Mouse (Mus musculus) cortical plate, adult 2 months (tissue): ENCODE measurements around the gene Pax6. TPM values are rescaled to one million over a fixed set of nuclear protein-coding genes. Genes with fewer than 3 reads are reported as not detected.

Experiments used
- H3K27ac ChIP-seq: fragments of 200-500 bp; 2 replicates; pipeline ENCODE4 v1.5.1; 2012; ENCODE audit warnings: low read length, control low read depth, inconsistent platforms; ENCODE audit not compliant: insufficient read depth
- H3K4me1 ChIP-seq: fragments of 200-500 bp; 2 replicates; pipeline ENCODE4 v1.6.1; 2011; ENCODE audit warnings: low read length; ENCODE audit not compliant: control insufficient read depth, insufficient read depth
- H3K4me3 ChIP-seq: fragments of 200-500 bp; 2 replicates; pipeline ENCODE4 v1.5.1; 2011; ENCODE audit warnings: mild to moderate bottlenecking, low read length, control low read depth; ENCODE audit not compliant: insufficient read depth
- CTCF ChIP-seq: fragments of 200-500 bp; IDR thresholded peaks from 2 replicates; pipeline ENCODE4 v1.5.1; 2011; ENCODE audit warnings: mild to moderate bottlenecking, control low read depth, low read length; ENCODE audit not compliant: insufficient read depth; ENCODE audit errors: extremely low read depth
- POLR2A ChIP-seq: fragments of 200-500 bp; IDR thresholded peaks from 2 replicates; pipeline ENCODE4 v1.6.1; 2011; ENCODE audit warnings: mild to moderate bottlenecking, low read length, control low read depth; ENCODE audit not compliant: insufficient read depth; ENCODE audit errors: extremely low read depth
- polyA plus RNA-seq: library from polyadenylated mRNA; depleted of rRNA; stranded (reverse); fragments of >200 nt; gene quantifications from 2 replicates; pipeline ENCODE4 v1.2.3, GENCODE M21; 2012; rRNA removed

Gene Pax6
- 9.2 and 11.7 TPM in 2 replicates for polyA plus RNA-seq

GRCm38 (mm10) chr2:105668271-105669270 lies at the start of gene Pax6:
Gene Pax6, plus strand, starts transcription at chr2:105668900.
- TF ChIP-seq CTCF (no peak), POLR2A (no peak)
- no peak within 1 kb of the TSS for H3K4me3 ChIP-seq
- no peak within 1 kb of the TSS for H3K27ac ChIP-seq
- H3K4me1 ChIP-seq, result no peaks in the 10 kb centered on the region

GRCm38 (mm10) chr2:105648933-105649332 lies 19.8 kb upstream of the Pax6 start:
- TF ChIP-seq CTCF, result no peak
- no peak for TF ChIP-seq POLR2A
- no peak overlapping the region for H3K4me3 ChIP-seq
- H3K27ac ChIP-seq, result no peak overlapping the region
- H3K4me1 ChIP-seq, result no peaks in the 10 kb centered on the region

GRCm38 (mm10) chr2:105656456-105656855 lies 12.2 kb upstream of the Pax6 start:
- no peak for TF ChIP-seq CTCF
- TF ChIP-seq POLR2A, result no peak
- Histone ChIP-seq H3K4me3 (no peak overlapping the region), H3K27ac (no peak overlapping the region), H3K4me1 (no peaks in the 10 kb centered on the region)

- TF ChIP-seq CTCF, result no peak
- no peak for TF ChIP-seq POLR2A
- Histone ChIP-seq H3K4me1 (no peaks in the 10 kb centered on the region), H3K4me3 (no peak overlapping the region), H3K27ac (no peak overlapping the region)
Observed at GRCm38 (mm10) chr2:105659350-105659749, 9.3 kb upstream of the Pax6 start.

GRCm38 (mm10) chr2:105659926-105660873 lies 8.5 kb upstream of the Pax6 start:
- H3K4me1 ChIP-seq, result no peaks in the 10 kb centered on the region
- no peak overlapping the region for H3K27ac ChIP-seq
- H3K4me3 ChIP-seq, result no peak overlapping the region
- no peak for TF ChIP-seq CTCF
- no peak for TF ChIP-seq POLR2A

- Histone ChIP-seq H3K27ac (no peak overlapping the region), H3K4me3 (no peak overlapping the region)
Observed at GRCm38 (mm10) chr2:105660874-105661622, 7.7 kb upstream of the Pax6 start.

GRCm38 (mm10) chr2:105661623-105662066 lies 7.1 kb upstream of the Pax6 start:
- Histone ChIP-seq H3K27ac (no peak overlapping the region), H3K4me1 (no peaks in the 10 kb centered on the region), H3K4me3 (no peak overlapping the region)
- TF ChIP-seq CTCF (no peak), POLR2A (no peak)

More at GRCm38 (mm10) chr2:105660874-105661622, 7.7 kb upstream of the Pax6 start:
- no peaks in the 10 kb centered on the region for H3K4me1 ChIP-seq
- no peak for TF ChIP-seq CTCF
- no peak for TF ChIP-seq POLR2A

- no peak overlapping the region for H3K4me3 ChIP-seq
- TF ChIP-seq CTCF, result no peak
- TF ChIP-seq POLR2A, result no peak
- no peak overlapping the region for H3K27ac ChIP-seq
- H3K4me1 ChIP-seq, result no peaks in the 10 kb centered on the region
Observed at GRCm38 (mm10) chr2:105662121-105662520, 6.6 kb upstream of the Pax6 start.

- TF ChIP-seq POLR2A, result no peak
- no peak for TF ChIP-seq CTCF
- Histone ChIP-seq H3K4me1 (no peaks in the 10 kb centered on the region), H3K27ac (no peak overlapping the region), H3K4me3 (no peak overlapping the region)
Observed at GRCm38 (mm10) chr2:105662606-105663005, 6.1 kb upstream of the Pax6 start.

GRCm38 (mm10) chr2:105663101-105663511 lies 5.6 kb upstream of the Pax6 start:
- H3K4me3 ChIP-seq, result no peak overlapping the region
- no peaks in the 10 kb centered on the region for H3K4me1 ChIP-seq
- no peak overlapping the region for H3K27ac ChIP-seq
- TF ChIP-seq POLR2A (no peak), CTCF (no peak)
